Mouse (Mus musculus): Measurements from ENCODE around the gene Pabpc4.
A peak's percentile ranks its signal among the peaks of the same experiment; 100 is the strongest.

Pabpc4 gene

DNA sequence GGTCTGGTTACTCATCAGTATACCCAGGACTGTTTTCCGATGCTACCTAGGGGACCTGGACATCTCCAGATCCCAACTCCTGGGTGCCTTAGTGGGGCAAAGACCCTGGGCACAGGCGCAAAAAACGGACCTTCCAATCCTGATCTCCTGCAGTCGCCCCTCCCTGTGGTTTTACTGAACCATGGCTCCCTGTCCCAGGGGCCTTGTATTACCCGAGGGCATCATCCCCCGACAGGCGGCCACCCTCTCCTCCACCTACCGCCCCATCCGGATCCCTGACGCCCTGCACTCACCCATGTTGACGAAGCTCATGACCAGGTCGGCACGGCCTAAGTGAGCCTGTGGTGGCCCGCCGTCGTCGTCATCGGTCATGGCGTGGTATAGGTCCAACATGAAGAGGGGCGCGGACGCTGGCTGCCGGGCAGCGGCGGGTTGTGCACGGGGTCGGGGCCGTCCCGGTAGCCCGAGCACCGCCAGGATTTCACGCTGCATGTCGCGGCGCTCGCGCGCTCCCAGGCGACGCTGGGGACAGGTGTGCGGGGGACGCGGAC, 80.0 kb downstream of the Pabpc4 start:
- DNase-seq (ENCODE audit: low spot score): peak; percentile 47

GRCm38 (mm10) chr4:123342642-123343470, 80.7 kb downstream of the Pabpc4 start, which contains the start of gene Bmp8a:
Gene Bmp8a (minus strand): TSS chr4:123343252.
- peak; percentile 86 for DNase-seq (ENCODE audit: low spot score)

GRCm38 (mm10) chr4:123343471-123343789, 81.3 kb downstream of the Pabpc4 start:
- DNase-seq (ENCODE audit: low spot score): no peak
